Mouse (Mus musculus) testis, adult 2 months (tissue): Measurements from ENCODE around the gene Cyp2d11. TPM values are rescaled to one million over a fixed set of nuclear protein-coding genes. Genes with fewer than 3 reads are reported as not detected.
A peak's percentile ranks its signal among the peaks of the same experiment; 100 is the strongest.
"Not testable (repeated sequence)": the region's sequence is repeated elsewhere in the genome, so short reads cannot be mapped to it uniquely, and the experiment has no call there.

ENCODE experiments used
- H3K27ac ChIP-seq: fragments of 200-500 bp; 2 replicates; pipeline ENCODE4 v1.5.1; 2012; ENCODE audit warnings: low read depth, low read length; ENCODE audit not compliant: control insufficient read depth, insufficient read depth
- H3K27me3 ChIP-seq: fragments of 200-500 bp; 2 replicates; pipeline ENCODE4 v1.6.1; 2012; ENCODE audit warnings: mild to moderate bottlenecking, low read length, moderate library complexity; ENCODE audit not compliant: control insufficient read depth, insufficient read depth
- H3K36me3 ChIP-seq: fragments of 200-500 bp; 2 replicates; pipeline ENCODE4 v1.6.1; 2012; ENCODE audit warnings: mild to moderate bottlenecking, low read length; ENCODE audit not compliant: control insufficient read depth, insufficient read depth
- H3K4me1 ChIP-seq: fragments of 200-500 bp; 2 replicates; pipeline ENCODE4 v1.6.1; 2012; ENCODE audit warnings: low read length; ENCODE audit not compliant: control insufficient read depth, insufficient read depth
- H3K4me3 ChIP-seq: fragments of 200-500 bp; 2 replicates; pipeline ENCODE4 v1.5.1; 2012; ENCODE audit warnings: low read depth, mild to moderate bottlenecking, low read length, moderate library complexity, mixed read lengths; ENCODE audit not compliant: control insufficient read depth
- CTCF ChIP-seq: fragments of 200-500 bp; IDR thresholded peaks from 2 replicates; pipeline ENCODE4 v1.5.1; 2012; ENCODE audit warnings: low read depth, mild to moderate bottlenecking, inconsistent platforms, low read length, moderate library complexity; ENCODE audit not compliant: control insufficient read depth, insufficient read depth, insufficient replicate concordance
- POLR2A ChIP-seq: fragments of 200-500 bp; IDR thresholded peaks from 2 replicates; pipeline ENCODE4 v1.6.1; 2012; ENCODE audit warnings: low read depth, mild to moderate bottlenecking, inconsistent platforms, low read length, moderate library complexity; ENCODE audit not compliant: control insufficient read depth
- polyA plus RNA-seq: library from polyadenylated mRNA; depleted of rRNA; stranded (reverse); fragments of >200 nt; gene quantifications from 2 replicates; pipeline ENCODE4 v1.2.3, GENCODE M21; 2012

Gene Cyp2d11
- polyA plus RNA-seq, 1 experiment = not detected

DNA sequence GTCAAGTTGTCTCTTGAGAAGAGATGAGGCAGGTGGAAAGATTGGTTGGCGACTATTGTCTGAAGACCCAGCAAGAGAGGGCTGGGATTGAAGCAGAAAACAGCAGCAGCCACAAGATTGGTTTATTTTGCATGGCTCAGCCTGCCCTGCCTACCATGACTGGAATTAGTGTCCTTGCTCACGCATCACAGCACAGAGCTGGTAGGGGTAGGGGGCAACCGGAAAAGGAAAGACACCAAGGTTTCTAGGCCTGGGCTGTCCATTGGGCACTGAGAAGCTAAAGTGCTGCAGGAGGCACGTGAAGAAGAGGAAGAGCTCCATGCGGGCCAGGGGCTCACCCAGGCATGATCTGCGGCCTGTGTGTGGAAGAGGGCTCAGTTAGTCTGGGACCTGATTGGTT is 8.9 kb upstream of the Cyp2d11 start:
- no peaks in the 10 kb centered on the region for H3K4me1 ChIP-seq
- H3K36me3 ChIP-seq = no peaks in the 10 kb centered on the region
- TF ChIP-seq CTCF = no peak
- TF ChIP-seq POLR2A = no peak
- H3K27me3 ChIP-seq = no peaks in the 10 kb centered on the region
- H3K4me3 ChIP-seq = no peak overlapping the region
- H3K27ac ChIP-seq = no peak overlapping the region

DNA sequence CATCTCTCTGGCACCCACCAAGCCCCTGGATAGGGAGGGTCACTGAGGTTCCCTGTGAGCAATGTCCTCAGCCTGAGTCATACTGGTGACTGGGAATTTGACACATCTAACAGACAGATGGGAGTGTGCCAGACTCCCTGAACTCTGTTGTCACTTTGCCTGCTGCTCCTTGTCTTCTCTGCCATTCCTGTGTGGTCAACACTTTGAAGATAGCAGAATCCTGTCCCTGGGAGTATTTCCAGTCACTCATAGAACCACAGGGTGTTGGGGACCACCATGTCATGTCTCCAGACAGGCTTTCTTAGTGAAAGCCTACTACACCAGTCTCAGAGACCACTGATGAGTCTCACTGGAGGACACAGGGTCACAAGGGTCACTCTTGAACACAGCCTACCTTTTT is 8.3 kb upstream of the Cyp2d11 start:
- TF ChIP-seq POLR2A = no peak
- no peak for TF ChIP-seq CTCF

DNA sequence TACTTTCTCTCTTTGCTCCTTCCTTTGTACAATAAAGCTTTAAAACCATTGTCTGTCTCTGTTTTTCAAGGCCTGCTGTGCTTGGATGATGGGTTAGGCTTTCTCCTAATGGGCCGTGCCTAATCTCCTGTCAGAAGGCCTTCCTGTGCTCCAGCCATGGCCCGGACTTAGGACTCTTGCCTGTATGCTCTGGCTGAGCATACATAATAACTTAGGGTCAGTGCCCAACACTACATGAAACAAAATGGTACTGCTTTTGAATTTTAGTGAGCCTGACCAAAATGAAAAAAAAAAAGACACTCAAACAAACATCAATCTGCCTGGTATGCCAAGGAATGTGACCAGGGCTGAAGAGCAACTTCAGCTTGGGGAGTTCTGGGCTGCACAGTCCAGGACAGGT is 7.7 kb upstream of the Cyp2d11 start:
- Histone ChIP-seq H3K4me1 (no peaks in the 10 kb centered on the region), H3K4me3 (no peak overlapping the region), H3K36me3 (no peaks in the 10 kb centered on the region), H3K27me3 (no peaks in the 10 kb centered on the region), H3K27ac (no peak overlapping the region)
- TF ChIP-seq POLR2A = no peak
- TF ChIP-seq CTCF = no peak

More for the DNA sequence above, 8.3 kb upstream of the Cyp2d11 start:
- Histone ChIP-seq H3K4me1 (no peaks in the 10 kb centered on the region), H3K27me3 (no peaks in the 10 kb centered on the region), H3K27ac (no peak overlapping the region), H3K36me3 (no peaks in the 10 kb centered on the region), H3K4me3 (no peak overlapping the region)

DNA sequence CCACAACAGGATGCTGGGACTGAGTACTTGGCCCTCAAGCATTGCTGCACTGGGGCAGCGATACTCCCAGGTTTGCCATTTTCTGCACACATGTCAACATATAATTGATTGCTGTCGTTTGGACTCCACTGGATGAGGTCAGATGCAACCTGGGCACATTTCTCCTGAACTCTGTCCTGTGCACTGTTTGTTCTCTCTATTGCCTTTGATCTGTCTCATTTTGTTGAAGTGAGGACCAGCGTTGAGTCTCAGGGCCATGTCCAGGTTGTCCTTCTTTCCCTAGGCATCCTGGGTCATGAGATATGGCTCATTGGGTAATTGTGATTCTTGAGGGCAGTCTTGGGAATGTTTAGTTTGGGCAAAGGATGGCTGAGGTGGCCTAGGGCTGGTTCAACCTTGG is 2.1 kb upstream of the Cyp2d11 start:
- not testable (repeated sequence) for H3K4me3 ChIP-seq, H3K27ac ChIP-seq, H3K36me3 ChIP-seq, H3K27me3 ChIP-seq, H3K4me1 ChIP-seq

DNA sequence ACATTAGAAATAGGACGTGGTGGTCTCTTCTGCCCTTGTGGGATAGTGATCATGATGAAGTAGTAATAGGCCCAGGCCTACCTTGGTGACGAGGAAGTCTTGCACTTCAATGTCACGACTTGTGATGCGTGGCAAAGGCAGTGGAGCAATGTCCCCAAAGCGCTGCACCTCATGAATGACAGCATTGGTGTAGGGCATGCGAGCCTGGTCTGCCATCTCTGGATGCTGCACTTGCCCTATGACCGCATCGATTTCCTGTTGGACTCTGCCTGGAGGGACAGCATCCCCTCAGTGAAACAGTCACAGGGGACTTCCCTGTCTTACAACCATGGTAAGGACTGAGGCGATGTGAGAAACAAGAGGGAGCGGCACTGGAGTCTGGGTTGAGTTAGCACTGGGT is 3.9 kb downstream of the Cyp2d11 start:
- H3K36me3 ChIP-seq, H3K4me3 ChIP-seq, H3K27ac ChIP-seq, H3K27me3 ChIP-seq, H3K4me1 ChIP-seq: not testable (repeated sequence)

DNA sequence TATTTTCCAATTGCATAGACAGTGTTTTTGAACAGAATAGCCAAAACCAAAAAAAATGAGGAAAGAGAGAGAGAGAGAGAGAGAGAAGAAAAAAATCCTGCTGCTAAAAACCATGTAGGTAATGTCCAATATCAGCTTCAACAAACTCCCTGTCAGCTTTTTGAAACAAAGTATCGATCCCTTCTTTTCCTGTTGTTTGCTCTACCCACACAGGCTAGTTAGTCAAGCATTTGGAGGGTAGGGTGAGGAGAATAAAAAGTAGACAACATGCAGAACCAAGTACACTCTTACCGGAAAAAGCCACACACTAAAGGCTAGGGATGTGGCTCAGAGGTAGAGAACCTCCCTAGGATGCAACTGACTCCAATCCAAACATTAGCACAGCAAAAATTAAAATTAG is 8.1 kb downstream of the Cyp2d11 start:
- Histone ChIP-seq H3K27ac (no peak overlapping the region), H3K27me3 (no peaks in the 10 kb centered on the region), H3K4me3 (no peak overlapping the region), H3K36me3 (no peaks in the 10 kb centered on the region), H3K4me1 (peaks cover 3% of the 10 kb centered on the region; the same call in 1 of the 2 replicates)
- TF ChIP-seq POLR2A = no peak
- TF ChIP-seq CTCF = no peak

DNA sequence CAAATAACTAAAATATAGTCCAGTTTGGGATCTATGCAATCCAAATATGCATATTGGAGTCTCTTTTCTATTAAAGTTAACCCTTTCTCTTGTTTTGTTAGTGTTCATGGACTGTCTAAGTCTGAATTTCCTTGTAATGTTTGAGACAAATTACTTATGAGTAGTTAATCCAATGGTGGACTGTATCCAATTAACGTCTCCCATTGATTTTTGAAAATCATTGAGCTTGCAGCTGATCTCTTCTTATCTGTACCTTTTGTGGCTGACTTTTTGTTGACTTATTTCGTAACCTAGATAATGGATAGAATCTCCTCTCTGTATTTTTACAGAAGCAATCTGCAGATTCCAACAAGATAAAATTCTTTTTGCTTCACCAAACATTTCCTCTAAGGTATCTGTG is 11.4 kb downstream of the Cyp2d11 start:
- Histone ChIP-seq H3K4me3 (no peak overlapping the region), H3K36me3 (no peaks in the 10 kb centered on the region), H3K4me1 (peaks cover 13% of the 10 kb centered on the region), H3K27ac (no peak overlapping the region), H3K27me3 (no peaks in the 10 kb centered on the region)
- TF ChIP-seq POLR2A (no peak), CTCF (no peak)

DNA sequence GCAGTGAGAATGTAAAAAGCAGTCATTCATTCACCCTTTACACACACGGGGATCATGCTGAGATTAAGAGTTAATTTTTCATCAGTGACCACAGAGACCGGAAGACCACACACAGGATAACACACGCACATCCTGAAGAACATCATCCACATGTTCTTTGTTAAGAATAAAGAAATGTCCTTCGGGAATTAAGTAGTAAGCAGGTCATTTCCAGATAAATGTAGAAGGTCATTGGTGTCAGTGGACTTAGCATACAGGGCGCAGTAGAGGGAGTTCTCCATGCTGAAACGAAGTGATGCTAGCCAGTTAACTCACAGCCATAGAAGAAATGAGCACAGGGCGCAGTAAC is 13.1 kb downstream of the Cyp2d11 start:
- peaks cover 13% of the 10 kb centered on the region for H3K4me1 ChIP-seq
- H3K36me3 ChIP-seq = no peaks in the 10 kb centered on the region
- H3K27me3 ChIP-seq = no peaks in the 10 kb centered on the region
- H3K4me3 ChIP-seq = peak overlapping the region; percentile 59; the same call in 1 of the 2 replicates
- TF ChIP-seq POLR2A (no peak), CTCF (no peak)
- H3K27ac ChIP-seq = no peak overlapping the region
